Mouse (Mus musculus) liver, adult 2 months (tissue): Measurements from ENCODE around the gene Ankmy2. TPM values are rescaled to one million over a fixed set of nuclear protein-coding genes. Genes with fewer than 3 reads are reported as not detected.
"Not testable (repeated sequence)": the region's sequence is repeated elsewhere in the genome, so short reads cannot be mapped to it uniquely, and the experiment has no call there.

Experiments used
- DNase-seq: peaks from one replicate; pipeline ENCODE4 v3.0.0-alpha.2; 2011; ENCODE audit warnings: low read depth, low spot score; ENCODE audit errors: extremely low read depth
- H3K27ac ChIP-seq: fragments of 200-500 bp; replicated peaks from 2 replicates; pipeline ENCODE4 v1.5.1; 2012; ENCODE audit warnings: low read depth, mild to moderate bottlenecking, control low read depth, inconsistent platforms, low read length; ENCODE audit not compliant: insufficient read depth
- H3K27me3 ChIP-seq: fragments of 200-500 bp; 2 replicates; pipeline ENCODE4 v1.6.1; 2012; ENCODE audit warnings: mild to moderate bottlenecking, moderate library complexity, low read length, inconsistent platforms; ENCODE audit not compliant: control insufficient read depth, insufficient read depth
- H3K36me3 ChIP-seq: fragments of 200-500 bp; 2 replicates; pipeline ENCODE4 v1.6.1; 2012; ENCODE audit warnings: low read length, inconsistent platforms; ENCODE audit not compliant: control insufficient read depth, insufficient read depth
- H3K4me1 ChIP-seq: fragments of 200-500 bp; 2 replicates; pipeline ENCODE4 v1.6.1; 2011; ENCODE audit warnings: low read length; ENCODE audit not compliant: control insufficient read depth, insufficient read depth
- H3K4me3 ChIP-seq: fragments of 200-500 bp; 2 replicates; pipeline ENCODE4 v1.5.1; 2011; ENCODE audit warnings: low read depth, mild to moderate bottlenecking, control low read depth, low read length, moderate library complexity; ENCODE audit not compliant: insufficient read depth
- H3K79me2 ChIP-seq: fragments of 200-500 bp; 2 replicates; pipeline ENCODE4 v1.6.1; 2012; ENCODE audit warnings: inconsistent platforms, mild to moderate bottlenecking, low read length, moderate library complexity; ENCODE audit not compliant: control insufficient read depth, insufficient read depth
- H3K9ac ChIP-seq: fragments of 200-500 bp; 2 replicates; pipeline ENCODE4 v1.6.1; 2012; ENCODE audit warnings: low read depth, mild to moderate bottlenecking, control low read depth, inconsistent platforms, low read length
- CTCF ChIP-seq: fragments of 200-500 bp; IDR thresholded peaks from 2 replicates; pipeline ENCODE4 v1.5.1; 2011; ENCODE audit warnings: low read depth, low read length, control low read depth
- POLR2A ChIP-seq: fragments of 200-500 bp; IDR thresholded peaks from 2 replicates; pipeline ENCODE4 v1.6.1; 2011; ENCODE audit warnings: low read length, control low read depth; ENCODE audit not compliant: insufficient read depth; ENCODE audit errors: extremely low read depth
- WGBS: fragments of 180-500 bp; shearing (Covaris S2); methylation state at CpG from one replicate; pipeline ENCODE4 v1.1.7; 2018; 5-methylcytosine and 5-hydroxymethylcytosine counted together
- polyA plus RNA-seq: library from polyadenylated mRNA; depleted of rRNA; stranded (reverse); fragments of >200 nt; gene quantifications from 2 replicates; pipeline ENCODE4 v1.2.3, GENCODE M21; 2012
- total RNA-seq: library from RNA; depleted of rRNA; stranded (reverse); fragments of >200 nt; gene quantifications from 2 replicates; pipeline ENCODE4 v1.2.3, GENCODE M21; 2014

Gene Ankmy2
- total and polyA plus RNA-seq, 2 experiments = 3.4 to 7.9 TPM

DNA sequence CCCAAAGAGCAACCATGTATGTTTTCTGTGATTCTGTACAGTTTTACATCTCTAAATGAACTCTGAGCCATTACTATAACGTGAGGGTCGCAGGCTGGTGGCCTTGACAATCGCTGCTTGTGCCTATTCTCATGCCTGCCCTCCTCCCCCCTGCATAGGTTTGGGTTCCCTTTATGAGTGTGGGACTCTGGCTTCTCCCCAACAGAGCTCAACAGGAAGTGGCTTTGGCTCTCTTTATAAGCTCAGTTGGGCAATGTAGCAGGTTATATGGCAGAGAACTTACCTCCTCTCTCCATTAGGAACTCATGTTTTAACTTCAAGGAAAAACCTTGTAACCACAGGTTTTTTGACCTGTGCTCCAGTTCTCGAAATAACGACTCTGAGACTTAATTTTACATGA, 33.4 kb downstream of the Ankmy2 start:
- H3K4me1 ChIP-seq = no peaks in the 10 kb centered on the region
- H3K79me2 ChIP-seq = no peaks in the 10 kb centered on the region
- WGBS = 89% methylated on average over 5 of the region's 5 CpGs
- no peak overlapping the region for H3K27ac ChIP-seq
- H3K4me3 ChIP-seq = no peak overlapping the region
- no peaks in the 10 kb centered on the region for H3K27me3 ChIP-seq
- DNase-seq = no peak
- peaks cover 42% of the 10 kb centered on the region for H3K36me3 ChIP-seq
- H3K9ac ChIP-seq = no peak overlapping the region
- no peak for TF ChIP-seq CTCF

DNA sequence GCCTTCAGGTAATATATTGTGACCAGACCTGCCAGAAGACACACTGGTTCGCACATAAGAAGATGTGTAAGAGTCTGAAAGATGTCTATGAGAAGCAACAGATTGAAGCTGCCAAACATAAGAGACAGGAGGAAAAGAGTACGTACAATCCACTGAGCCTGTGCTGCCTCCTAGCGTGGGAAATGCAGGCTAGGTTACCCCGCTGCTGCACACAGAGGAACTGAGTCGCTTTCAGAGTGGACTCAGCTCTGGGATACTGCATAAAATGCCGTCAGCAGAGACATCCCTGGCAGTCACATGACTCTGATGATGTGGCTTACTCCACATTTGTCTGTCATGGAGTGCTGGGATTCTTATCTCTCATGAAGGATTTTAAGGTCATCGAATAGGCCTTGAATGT, 38.1 kb downstream of the Ankmy2 start:
- Histone ChIP-seq H3K4me3 (no peak overlapping the region), H3K36me3 (peaks cover 44% of the 10 kb centered on the region), H3K27me3 (no peaks in the 10 kb centered on the region), H3K79me2 (no peaks in the 10 kb centered on the region), H3K4me1 (no peaks in the 10 kb centered on the region), H3K27ac (no peak overlapping the region), H3K9ac (no peak overlapping the region)
- no peak for TF ChIP-seq CTCF
- no peak for TF ChIP-seq POLR2A
- 95% methylated on average over 7 of the region's 7 CpGs for WGBS
- no peak for DNase-seq

DNA sequence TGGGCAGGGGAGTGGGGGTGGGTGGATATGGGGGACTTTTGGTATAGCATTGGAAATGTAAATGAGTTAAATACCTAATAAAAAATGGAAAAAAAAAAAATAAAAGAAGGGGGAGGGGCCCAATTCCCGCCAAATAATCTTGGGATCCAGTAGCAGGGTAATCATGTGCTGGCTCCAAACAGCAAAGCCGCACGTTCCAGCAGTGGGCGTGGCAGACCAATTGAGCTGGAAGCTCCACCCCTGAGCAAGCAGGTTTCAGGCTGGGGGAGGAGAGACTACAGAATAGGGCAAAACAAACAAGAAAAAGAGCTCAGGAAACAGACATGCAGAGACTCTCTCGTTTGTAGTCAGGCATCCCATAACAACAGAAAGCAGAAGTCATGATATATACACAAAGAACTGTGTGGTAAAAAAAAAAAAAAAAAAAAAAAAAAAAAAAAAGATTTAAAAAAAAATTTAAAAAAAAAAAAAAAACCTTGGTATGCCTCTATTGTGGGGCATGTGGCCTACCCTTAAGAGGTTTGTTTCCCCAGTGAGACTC, 48.7 kb downstream of the Ankmy2 start:
- H3K4me3 ChIP-seq, H3K27ac ChIP-seq, H3K4me1 ChIP-seq, H3K9ac ChIP-seq, H3K36me3 ChIP-seq, H3K27me3 ChIP-seq, H3K79me2 ChIP-seq: not testable (repeated sequence)
- whole genome bisulfite sequencing = 52% methylated on average over 5 of the region's 5 CpGs
- peak; percentile 40 for DNase-seq

DNA sequence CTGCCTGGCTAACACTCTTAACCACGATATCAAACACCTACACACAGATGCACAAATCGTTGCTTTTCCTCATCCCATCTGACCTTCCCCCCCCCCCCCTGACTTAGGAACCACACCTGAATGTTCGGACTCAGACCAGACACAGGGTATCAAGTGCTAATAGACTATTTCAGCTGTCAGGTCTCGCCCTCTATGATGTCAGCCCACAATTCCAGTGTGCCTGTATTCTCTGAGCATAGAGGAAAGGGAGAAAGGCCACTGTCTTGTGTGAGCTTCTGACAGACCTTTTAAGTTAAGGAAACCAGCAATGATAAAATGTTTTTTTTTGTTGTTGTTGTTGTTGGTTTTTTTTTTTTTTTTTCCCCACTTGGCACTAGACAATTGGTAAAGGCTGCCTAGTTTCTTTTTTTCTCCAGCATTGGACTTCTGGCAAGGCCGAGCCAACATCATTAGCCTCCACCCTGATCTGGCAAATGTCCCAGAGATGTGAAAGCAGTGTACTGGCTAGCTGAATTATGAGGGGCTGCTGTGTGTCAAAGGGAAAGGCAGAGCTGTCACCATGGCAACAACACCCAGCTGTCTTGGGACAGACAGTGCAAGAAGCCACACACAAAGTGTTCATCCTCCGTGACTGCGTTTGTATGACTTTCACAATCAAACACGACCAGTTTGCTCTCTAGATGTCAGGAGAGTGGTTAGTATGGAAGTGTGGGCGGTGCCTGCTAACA, 50.3 kb downstream of the Ankmy2 start:
- peak; percentile 11 for DNase-seq

DNA sequence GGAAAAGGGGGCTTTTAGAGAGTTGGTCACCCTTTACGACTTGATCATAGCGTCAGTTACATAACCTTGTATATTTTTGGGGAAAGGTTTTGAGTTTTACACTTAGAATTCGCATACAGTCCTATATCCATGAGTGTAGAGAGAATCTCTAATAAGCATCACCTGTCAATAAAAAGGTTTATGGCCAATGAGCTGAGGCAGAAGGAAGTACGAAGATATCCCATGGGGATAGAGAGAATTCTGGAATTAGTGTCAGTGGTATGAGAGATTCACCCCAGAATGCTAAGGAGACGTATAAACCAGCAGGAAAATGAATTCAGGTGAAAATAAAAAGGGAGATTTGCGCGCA, 50.9 kb downstream of the Ankmy2 start:
- 87% methylated on average over 7 of the region's 7 CpGs for WGBS
- Histone ChIP-seq H3K36me3 (no peaks in the 10 kb centered on the region), H3K79me2 (no peaks in the 10 kb centered on the region)

More for the DNA sequence above, 50.3 kb downstream of the Ankmy2 start:
- Histone ChIP-seq H3K79me2 (no peaks in the 10 kb centered on the region), H3K4me1 (no peaks in the 10 kb centered on the region), H3K36me3 (no peaks in the 10 kb centered on the region), H3K9ac (no peak overlapping the region), H3K27ac (no peak overlapping the region), H3K27me3 (no peaks in the 10 kb centered on the region), H3K4me3 (no peak overlapping the region)
- WGBS = 63% methylated on average over 9 of the region's 9 CpGs
- TF ChIP-seq CTCF = no peak
- TF ChIP-seq POLR2A = no peak

DNA sequence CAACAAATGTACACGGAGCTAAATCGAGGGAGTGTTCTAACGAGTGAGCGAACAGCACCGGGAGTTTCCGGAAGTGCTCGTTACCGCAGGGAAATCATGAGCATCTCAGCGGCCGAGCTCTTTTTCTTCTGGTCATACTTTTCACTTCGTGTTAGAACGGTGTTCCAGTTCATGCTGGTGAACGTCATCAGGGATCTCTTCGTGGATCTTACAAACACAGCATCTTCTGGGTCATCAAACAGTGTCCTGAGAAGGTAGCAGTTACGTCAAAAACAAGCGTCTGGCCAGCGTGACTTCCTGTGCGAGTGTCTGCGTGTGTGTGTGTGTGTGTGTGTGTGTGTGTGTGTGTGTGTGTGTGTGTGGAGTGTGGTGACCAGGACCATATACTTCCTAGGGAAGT, 51.5 kb downstream of the Ankmy2 start:
- DNase-seq = no peak
- H3K27me3 ChIP-seq = no peaks in the 10 kb centered on the region
- H3K4me1 ChIP-seq = no peaks in the 10 kb centered on the region
- no peaks in the 10 kb centered on the region for H3K79me2 ChIP-seq
- 75% methylated on average over 19 of the region's 19 CpGs for WGBS
- H3K27ac ChIP-seq = no peak overlapping the region
- H3K36me3 ChIP-seq = no peaks in the 10 kb centered on the region
- TF ChIP-seq CTCF = no peak
- no peak for TF ChIP-seq POLR2A
- H3K4me3 ChIP-seq = no peak overlapping the region
- H3K9ac ChIP-seq = no peak overlapping the region

More for the DNA sequence above, 50.9 kb downstream of the Ankmy2 start:
- no peak for DNase-seq
- Histone ChIP-seq H3K27ac (no peak overlapping the region), H3K4me1 (no peaks in the 10 kb centered on the region), H3K4me3 (no peak overlapping the region), H3K9ac (no peak overlapping the region), H3K27me3 (no peaks in the 10 kb centered on the region)
- TF ChIP-seq CTCF (no peak), POLR2A (no peak)
